Mouse (Mus musculus) olfactory bulb, adult 2 months (tissue): ENCODE results near the gene Pik3c2a. TPM values are rescaled to one million over a fixed set of nuclear protein-coding genes. Genes with fewer than 3 reads are reported as not detected.

ENCODE experiments used
- H3K27ac ChIP-seq: fragments of 200-500 bp; 2 replicates; pipeline ENCODE4 v1.5.1; 2012; ENCODE audit warnings: low read depth, low read length; ENCODE audit not compliant: insufficient read depth
- H3K4me1 ChIP-seq: fragments of 200-500 bp; 2 replicates; pipeline ENCODE4 v1.6.1; 2012; ENCODE audit warnings: low read length; ENCODE audit not compliant: control insufficient read depth, insufficient read depth
- H3K4me3 ChIP-seq: fragments of 200-500 bp; 2 replicates; pipeline ENCODE4 v1.5.1; 2012; ENCODE audit warnings: mild to moderate bottlenecking, low read depth, low read length, moderate library complexity; ENCODE audit not compliant: insufficient read depth
- CTCF ChIP-seq: fragments of 200-500 bp; IDR thresholded peaks from 2 replicates; pipeline ENCODE4 v1.5.1; 2012; ENCODE audit warnings: low read depth, mild to moderate bottlenecking, low read length, moderate library complexity; ENCODE audit not compliant: insufficient read depth
- POLR2A ChIP-seq: fragments of 200-500 bp; IDR thresholded peaks from 2 replicates; pipeline ENCODE4 v1.6.1; 2012; ENCODE audit warnings: mild to moderate bottlenecking, low read depth, low read length, moderate library complexity; ENCODE audit not compliant: insufficient read depth
- WGBS: fragments of 180-500 bp; shearing (Covaris S2); methylation state at CpG from one replicate; pipeline ENCODE4 v1.1.7; 2018; 5-methylcytosine and 5-hydroxymethylcytosine counted together
- polyA plus RNA-seq: library from polyadenylated mRNA; stranded (reverse); fragments of >200 nt; gene quantifications from 2 replicates; pipeline ENCODE4 v1.2.4, GENCODE M21; 2012; ENCODE audit warnings: low replicate concordance; ENCODE audit not compliant: missing spikeins, insufficient read depth, insufficient read length

Pik3c2a gene
- polyA plus RNA-seq, 1 experiment = not detected

DNA sequence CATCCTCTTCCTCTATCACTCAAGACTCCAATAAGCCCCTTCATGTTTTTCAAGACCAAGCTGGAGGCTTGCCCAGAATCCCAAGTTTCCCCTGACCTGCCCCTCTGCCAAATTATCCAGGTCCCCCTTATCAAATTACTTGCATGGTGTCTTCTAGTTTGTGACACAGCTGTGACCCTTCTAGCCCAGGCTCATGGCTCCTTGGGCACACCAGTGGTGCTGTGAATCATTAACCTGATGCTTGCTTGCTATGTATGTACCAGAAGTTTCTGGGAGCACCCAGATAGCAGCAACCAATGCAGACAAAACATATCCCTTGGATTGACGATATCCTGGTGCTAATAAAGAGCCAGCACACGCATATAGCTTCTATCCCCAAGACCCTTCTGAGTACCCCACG, 154.3 kb downstream of the Pik3c2a start:
- no peaks in the 10 kb centered on the region for H3K4me1 ChIP-seq
- H3K4me3 ChIP-seq = no peak overlapping the region
- no peak overlapping the region for H3K27ac ChIP-seq
- WGBS = 97% methylated on average over 3 of the region's 3 CpGs
- TF ChIP-seq POLR2A (no peak), CTCF (no peak)

DNA sequence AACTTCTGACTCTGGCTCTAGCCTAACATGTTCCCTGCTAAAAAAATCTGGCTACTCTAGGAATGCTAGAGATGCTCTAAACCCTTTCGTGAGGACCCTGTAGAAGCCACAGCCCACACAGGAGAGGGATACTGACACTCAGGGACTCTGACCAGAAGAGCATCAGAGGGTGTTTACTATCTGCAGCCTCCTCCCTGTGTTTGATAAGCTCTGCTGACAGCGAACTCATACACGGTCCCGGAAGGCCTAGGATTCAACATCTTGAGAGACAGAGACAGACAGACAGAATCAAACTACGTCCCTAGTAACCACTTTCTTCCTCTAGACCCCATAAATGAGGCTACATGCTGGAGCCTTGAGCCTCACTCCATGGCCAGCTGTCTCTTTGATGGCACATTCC, 155.3 kb downstream of the Pik3c2a start:
- H3K27ac ChIP-seq = no peak overlapping the region
- WGBS = 92% methylated on average over 5 of the region's 5 CpGs
- no peak for TF ChIP-seq CTCF
- TF ChIP-seq POLR2A = no peak
- 0 out of 2 replicates have a peak, but pooled peaks cover under 1% of the 10 kb centered on the region for H3K4me1 ChIP-seq
- H3K4me3 ChIP-seq = no peak overlapping the region

Other genes starting within 250 kb of the Pik3c2a start
- not detected in 2 replicates for gene Plekha7, start 135.1 kb downstream of the Pik3c2a start, polyA plus RNA-seq
- not detected in 2 replicates for gene Rps13, start 109.3 kb downstream of the Pik3c2a start, polyA plus RNA-seq
- not detected in 2 replicates for gene Nucb2, start 60.9 kb upstream of the Pik3c2a start, polyA plus RNA-seq